Mouse (Mus musculus): Measurements from ENCODE around the gene Amotl1. TPM values are rescaled to one million over a fixed set of nuclear protein-coding genes. Genes with fewer than 3 reads are reported as not detected.

The Amotl1 gene
- 15.7 and 17.9 TPM in 2 replicates for polyA plus RNA-seq (2014; fragmentation: Nextera tagmentation; extraction: Ambion mirVana)

GRCm38 (mm10) chr9:14644956-14645355, at the start of gene Amotl1:
Amotl1 (minus strand) TSS chr9:14645056.
- ATAC-seq (ENCODE audit: low FRiP score) (no peak), DNase-seq (ENCODE audit: low spot score) (no peak)
- Histone ChIP-seq H3K4me1 (replicated peaks; ENCODE audit: control insufficient read depth, insufficient read depth, low read length) (peaks cover 2% of the 10 kb centered on the region; the same call in 1 of the 2 replicates), H3K4me3 (ENCODE audit: low read depth, low read length) (no peak within 1 kb of the TSS), H3K36me3 (ENCODE audit: control insufficient read depth, insufficient read depth, low read length) (no peaks in the 10 kb centered on the region), H3K27me3 (ENCODE audit: control insufficient read depth, insufficient read depth, low read length) (no peaks in the 10 kb centered on the region), H3K9me3 (ENCODE audit: control insufficient read depth, low read length) (no peaks in the 10 kb centered on the region), H3K4me2 (replicated peaks; ENCODE audit: low read depth, low read length) (no peak within 1 kb of the TSS), H3K9ac (ENCODE audit: low read depth, low read length) (no peak within 1 kb of the TSS), H3K27ac (ENCODE audit: low read depth, low read length) (no peak within 1 kb of the TSS)
- WGBS: 50% methylated on average over 4 of the region's 4 CpGs

DNA sequence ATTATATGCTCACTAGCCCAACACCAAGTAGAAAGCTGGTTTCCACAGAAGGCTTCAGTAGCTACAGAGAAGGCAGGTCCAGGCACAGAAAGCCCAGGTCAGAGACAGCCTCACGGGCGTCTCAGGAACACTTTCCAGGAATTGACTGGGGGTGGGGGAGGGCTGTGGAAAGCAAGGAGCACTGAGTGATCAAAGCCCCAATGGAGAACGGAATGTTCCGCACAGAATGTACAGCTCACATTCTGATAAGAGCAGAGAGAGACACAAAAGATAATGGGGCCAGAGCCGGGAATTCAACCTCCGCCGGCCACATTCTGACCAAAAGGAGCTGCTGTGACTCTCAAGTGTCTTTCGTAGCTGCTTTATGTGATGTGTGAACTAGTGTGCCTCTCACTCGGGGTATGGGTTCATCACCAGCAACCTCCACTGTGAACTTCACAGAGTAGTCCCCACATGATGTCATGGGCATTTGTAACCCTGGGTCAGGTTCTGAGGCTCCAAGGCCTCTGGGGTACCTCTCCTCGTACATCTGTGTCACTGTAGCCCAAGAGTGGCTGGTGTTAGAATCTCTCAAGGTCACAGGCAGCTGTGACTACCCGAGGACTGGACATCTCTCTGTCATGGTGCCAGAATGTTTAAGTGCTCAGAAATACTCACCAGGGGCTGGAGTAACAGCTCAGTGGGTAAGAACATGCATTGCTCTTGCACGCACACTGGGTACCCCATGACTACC, 44.7 kb upstream of the Amotl1 start:
- Histone ChIP-seq H3K27ac (ENCODE audit: low read depth, low read length) (no peak overlapping the region), H3K4me1 (replicated peaks; ENCODE audit: control insufficient read depth, insufficient read depth, low read length) (no peaks in the 10 kb centered on the region), H3K4me2 (replicated peaks; ENCODE audit: low read depth, low read length) (no peak overlapping the region), H3K9ac (ENCODE audit: low read depth, low read length) (no peak overlapping the region), H3K36me3 (ENCODE audit: control insufficient read depth, insufficient read depth, low read length) (no peaks in the 10 kb centered on the region), H3K4me3 (ENCODE audit: low read depth, low read length) (no peak overlapping the region), H3K9me3 (ENCODE audit: control insufficient read depth, low read length) (no peaks in the 10 kb centered on the region), H3K27me3 (ENCODE audit: control insufficient read depth, insufficient read depth, low read length) (no peaks in the 10 kb centered on the region)
- no peak for DNase-seq (ENCODE audit: low spot score)
- no peak for ATAC-seq (ENCODE audit: low FRiP score)
- 76% methylated on average over 12 of the region's 12 CpGs for WGBS

DNA sequence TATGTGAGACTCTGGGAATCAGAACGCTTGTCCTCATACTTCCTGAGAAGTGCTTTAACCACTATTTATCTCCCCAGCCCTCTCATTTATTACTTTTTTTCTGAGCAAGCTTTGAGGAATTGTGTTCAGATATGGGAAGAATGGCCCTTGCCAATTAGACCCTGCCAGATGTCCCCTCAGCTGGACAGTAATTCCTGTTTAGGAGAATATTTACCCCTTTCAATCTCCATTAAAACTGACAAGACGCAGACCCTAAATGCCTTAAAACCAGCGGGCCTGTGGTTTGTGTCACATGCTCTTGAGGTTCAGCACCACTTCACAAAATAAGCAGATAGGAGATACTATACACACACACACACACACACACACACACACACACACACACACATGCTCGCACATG, 39.5 kb upstream of the Amotl1 start:
- Histone ChIP-seq H3K4me2 (replicated peaks; ENCODE audit: low read depth, low read length) (no peak overlapping the region), H3K36me3 (ENCODE audit: control insufficient read depth, insufficient read depth, low read length) (no peaks in the 10 kb centered on the region), H3K9ac (ENCODE audit: low read depth, low read length) (no peak overlapping the region), H3K9me3 (ENCODE audit: control insufficient read depth, low read length) (no peaks in the 10 kb centered on the region), H3K4me1 (replicated peaks; ENCODE audit: control insufficient read depth, insufficient read depth, low read length) (no peaks in the 10 kb centered on the region), H3K4me3 (ENCODE audit: low read depth, low read length) (no peak overlapping the region), H3K27me3 (ENCODE audit: control insufficient read depth, insufficient read depth, low read length) (no peaks in the 10 kb centered on the region), H3K27ac (ENCODE audit: low read depth, low read length) (no peak overlapping the region)
- 82% methylated on average over 4 of the region's 4 CpGs for WGBS
- ATAC-seq (ENCODE audit: low FRiP score) (no peak), DNase-seq (ENCODE audit: low spot score) (no peak)

- ATAC-seq (ENCODE audit: low FRiP score) (no peak), DNase-seq (ENCODE audit: low spot score) (no peak)
- Histone ChIP-seq H3K36me3 (ENCODE audit: control insufficient read depth, insufficient read depth, low read length) (no peaks in the 10 kb centered on the region), H3K4me3 (ENCODE audit: low read depth, low read length) (no peak overlapping the region), H3K9me3 (ENCODE audit: control insufficient read depth, low read length) (no peaks in the 10 kb centered on the region), H3K4me1 (replicated peaks; ENCODE audit: control insufficient read depth, insufficient read depth, low read length) (no peaks in the 10 kb centered on the region), H3K27me3 (ENCODE audit: control insufficient read depth, insufficient read depth, low read length) (no peaks in the 10 kb centered on the region), H3K27ac (ENCODE audit: low read depth, low read length) (no peak overlapping the region), H3K9ac (ENCODE audit: low read depth, low read length) (no peak overlapping the region), H3K4me2 (replicated peaks; ENCODE audit: low read depth, low read length) (no peak overlapping the region)
Observed at GRCm38 (mm10) chr9:14682741-14683140, 37.9 kb upstream of the Amotl1 start.

GRCm38 (mm10) chr9:14680584-14680983, 35.7 kb upstream of the Amotl1 start:
- 33% methylated on average over 2 of the region's 2 CpGs for WGBS
- Histone ChIP-seq H3K9me3 (ENCODE audit: control insufficient read depth, low read length) (no peaks in the 10 kb centered on the region), H3K27ac (ENCODE audit: low read depth, low read length) (no peak overlapping the region), H3K4me1 (replicated peaks; ENCODE audit: control insufficient read depth, insufficient read depth, low read length) (no peaks in the 10 kb centered on the region), H3K9ac (ENCODE audit: low read depth, low read length) (no peak overlapping the region), H3K27me3 (ENCODE audit: control insufficient read depth, insufficient read depth, low read length) (no peaks in the 10 kb centered on the region), H3K4me3 (ENCODE audit: low read depth, low read length) (no peak overlapping the region), H3K36me3 (ENCODE audit: control insufficient read depth, insufficient read depth, low read length) (no peaks in the 10 kb centered on the region), H3K4me2 (replicated peaks; ENCODE audit: low read depth, low read length) (no peak overlapping the region)
- DNase-seq (ENCODE audit: low spot score) (no peak), ATAC-seq (ENCODE audit: low FRiP score) (no peak)

DNA sequence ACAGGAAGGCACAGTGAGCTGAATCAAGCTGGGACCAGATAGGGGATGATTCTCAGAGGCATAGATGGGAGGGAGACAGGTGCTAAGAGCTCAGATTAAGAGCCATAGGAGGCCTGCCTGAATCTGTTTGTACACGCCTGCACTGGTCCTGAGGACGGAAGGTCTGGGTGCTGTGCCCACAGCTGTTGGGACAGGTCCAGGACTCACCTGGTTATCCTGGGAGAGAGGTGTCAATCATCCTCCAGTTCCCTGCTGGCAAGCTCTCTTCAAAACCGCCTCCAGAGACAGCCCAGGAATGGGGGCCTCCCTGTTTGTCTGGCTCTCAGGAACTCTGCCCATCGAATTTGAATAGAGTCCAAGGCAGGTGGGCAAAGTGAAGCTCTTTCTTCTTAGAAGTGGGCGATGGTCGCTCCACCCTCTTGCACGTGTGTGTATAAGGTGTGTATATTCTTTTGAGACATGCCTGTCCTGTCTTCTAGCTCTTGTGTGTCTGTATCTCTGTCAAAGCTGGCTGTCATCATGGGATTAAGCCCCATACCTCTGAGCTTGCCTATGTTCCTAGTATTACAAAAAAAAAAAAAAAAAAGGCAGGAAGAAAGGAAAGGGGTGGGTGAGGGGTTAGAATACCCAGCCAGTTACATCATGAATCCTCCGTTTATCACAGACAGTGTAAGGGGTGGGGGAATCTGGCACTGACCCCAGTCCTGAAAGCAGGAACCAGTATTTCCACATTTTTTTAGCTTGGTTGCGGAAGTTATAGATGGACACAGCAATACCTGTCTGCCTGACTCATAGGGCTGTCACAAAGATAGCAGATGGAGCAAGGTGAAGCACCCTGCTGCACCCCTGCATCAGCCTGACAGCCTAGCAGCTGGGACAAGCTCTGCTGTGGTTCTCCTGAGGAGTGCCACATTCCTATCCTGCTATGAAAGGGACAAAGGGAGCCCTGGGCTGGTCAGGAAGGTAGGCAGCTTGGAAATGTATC, 31.1 kb upstream of the Amotl1 start:
- Histone ChIP-seq H3K27me3 (ENCODE audit: control insufficient read depth, insufficient read depth, low read length) (no peaks in the 10 kb centered on the region), H3K9ac (ENCODE audit: low read depth, low read length) (no peak overlapping the region), H3K4me1 (replicated peaks; ENCODE audit: control insufficient read depth, insufficient read depth, low read length) (no peaks in the 10 kb centered on the region), H3K4me3 (ENCODE audit: low read depth, low read length) (no peak overlapping the region), H3K27ac (ENCODE audit: low read depth, low read length) (no peak overlapping the region), H3K4me2 (replicated peaks; ENCODE audit: low read depth, low read length) (no peak overlapping the region), H3K36me3 (ENCODE audit: control insufficient read depth, insufficient read depth, low read length) (no peaks in the 10 kb centered on the region), H3K9me3 (ENCODE audit: control insufficient read depth, low read length) (no peaks in the 10 kb centered on the region)
- WGBS: 63% methylated on average over 9 of the region's 9 CpGs
- no peak for DNase-seq (ENCODE audit: low spot score)
- ATAC-seq (ENCODE audit: low FRiP score): no peak

DNA sequence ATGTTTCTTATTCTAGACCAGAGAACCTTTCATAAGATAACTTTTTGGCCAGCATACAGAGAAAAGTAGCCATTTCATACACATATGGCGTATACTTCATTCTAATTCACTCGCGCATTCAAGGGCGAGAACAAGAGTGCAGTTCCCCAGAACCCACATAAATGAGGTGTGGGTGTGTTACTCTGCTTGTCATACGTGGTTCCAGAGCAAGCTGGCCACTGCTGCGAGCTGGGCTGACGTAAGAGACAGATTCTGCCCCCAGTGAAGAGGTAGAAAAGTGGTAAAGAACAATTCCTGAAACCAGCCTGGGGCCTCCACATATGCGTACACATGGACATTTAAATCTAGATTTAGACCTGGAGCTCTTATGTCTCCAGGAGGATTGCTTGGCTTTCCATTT, 29.6 kb upstream of the Amotl1 start:
- DNase-seq (ENCODE audit: low spot score) (no peak), ATAC-seq (ENCODE audit: low FRiP score) (no peak)
- Histone ChIP-seq H3K9ac (ENCODE audit: low read depth, low read length) (no peak overlapping the region), H3K27ac (ENCODE audit: low read depth, low read length) (no peak overlapping the region), H3K36me3 (ENCODE audit: control insufficient read depth, insufficient read depth, low read length) (no peaks in the 10 kb centered on the region), H3K4me1 (replicated peaks; ENCODE audit: control insufficient read depth, insufficient read depth, low read length) (no peaks in the 10 kb centered on the region), H3K27me3 (ENCODE audit: control insufficient read depth, insufficient read depth, low read length) (no peaks in the 10 kb centered on the region), H3K4me2 (replicated peaks; ENCODE audit: low read depth, low read length) (no peak overlapping the region), H3K4me3 (ENCODE audit: low read depth, low read length) (no peak overlapping the region), H3K9me3 (ENCODE audit: control insufficient read depth, low read length) (no peaks in the 10 kb centered on the region)
- WGBS: 93% methylated on average over 8 of the region's 8 CpGs

DNA sequence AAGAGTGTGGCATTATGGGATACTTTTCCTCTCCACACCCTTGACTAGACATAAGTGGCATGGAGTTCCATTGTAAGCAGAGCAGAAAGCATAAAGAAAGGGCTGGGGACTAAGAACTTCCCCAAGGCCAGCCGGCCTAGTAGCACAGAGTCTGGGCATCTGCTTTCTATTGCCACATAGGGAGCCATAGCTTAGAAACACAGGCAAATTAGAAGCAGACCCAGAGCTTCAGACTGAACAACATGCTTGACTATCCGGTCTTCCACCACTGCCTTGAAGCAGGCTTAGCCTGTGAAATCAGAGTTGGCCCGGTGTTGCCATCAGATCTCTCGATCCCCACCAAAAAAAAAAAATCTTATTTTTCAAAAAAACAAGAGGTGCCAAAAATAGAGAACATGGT, 28.3 kb upstream of the Amotl1 start:
- WGBS: 77% methylated on average over 4 of the region's 4 CpGs
- no peak overlapping the region for H3K4me2 ChIP-seq (replicated peaks; ENCODE audit: low read depth, low read length)
- no peaks in the 10 kb centered on the region for H3K4me1 ChIP-seq (replicated peaks; ENCODE audit: control insufficient read depth, insufficient read depth, low read length)
- ATAC-seq (ENCODE audit: low FRiP score): no peak
- no peaks in the 10 kb centered on the region for H3K27me3 ChIP-seq (ENCODE audit: control insufficient read depth, insufficient read depth, low read length)
- no peaks in the 10 kb centered on the region for H3K36me3 ChIP-seq (ENCODE audit: control insufficient read depth, insufficient read depth, low read length)
- H3K27ac ChIP-seq (ENCODE audit: low read depth, low read length): no peak overlapping the region
- no peaks in the 10 kb centered on the region for H3K9me3 ChIP-seq (ENCODE audit: control insufficient read depth, low read length)
- H3K4me3 ChIP-seq (ENCODE audit: low read depth, low read length): no peak overlapping the region
- no peak overlapping the region for H3K9ac ChIP-seq (ENCODE audit: low read depth, low read length)
- no peak for DNase-seq (ENCODE audit: low spot score)
